Mouse (Mus musculus) hindbrain, embryonic 13.5 days (tissue): ENCODE measurements around the gene Celf2. TPM values are rescaled to one million over a fixed set of nuclear protein-coding genes. Genes with fewer than 3 reads are reported as not detected.
A peak's percentile ranks its signal among the peaks of the same experiment; 100 is the strongest.

ENCODE experiments used
- ATAC-seq: fragments of 200-750 bp; cut with Nextera tagmentation; 2 replicates; pipeline ENCODE4 v1.8.0; 2017; ENCODE audit warnings: moderate TSS enrichment; ENCODE audit not compliant: low FRiP score
- H3K27ac ChIP-seq: fragments of 300-500 bp; sonication (generic); 2 replicates; pipeline ENCODE4 v1.5.1; 2015; ENCODE audit warnings: inconsistent platforms, mild to moderate bottlenecking, moderate library complexity
- H3K27me3 ChIP-seq: fragments of 300-500 bp; sonication (generic); 2 replicates; pipeline ENCODE4 v1.6.1; 2015; ENCODE audit warnings: mild to moderate bottlenecking, inconsistent platforms
- H3K36me3 ChIP-seq: fragments of 300-500 bp; sonication (generic); 2 replicates; pipeline ENCODE4 v1.6.1; 2015; ENCODE audit warnings: mild to moderate bottlenecking, inconsistent platforms
- H3K4me1 ChIP-seq: fragments of 300-500 bp; sonication (generic); replicated peaks from 2 replicates; pipeline ENCODE4 v1.6.1; 2015; ENCODE audit warnings: inconsistent platforms
- H3K4me2 ChIP-seq: fragments of 300-500 bp; sonication (generic); 2 replicates; pipeline ENCODE4 v1.6.1; 2015; ENCODE audit warnings: inconsistent platforms, mild to moderate bottlenecking, moderate library complexity
- H3K4me3 ChIP-seq: fragments of 300-500 bp; sonication (generic); 2 replicates; pipeline ENCODE4 v1.5.1; 2015; ENCODE audit warnings: mild to moderate bottlenecking, inconsistent platforms
- H3K9ac ChIP-seq: fragments of 300-500 bp; sonication (generic); 2 replicates; pipeline ENCODE4 v1.6.1; 2015; ENCODE audit warnings: mild to moderate bottlenecking, inconsistent platforms
- H3K9me3 ChIP-seq: fragments of 300-500 bp; sonication (generic); 2 replicates; pipeline ENCODE4 v1.6.1; 2016; ENCODE audit warnings: inconsistent platforms
- WGBS: fragments of 180-500 bp; shearing (Covaris S2); methylation state at CpG from one replicate; pipeline ENCODE4 v1.1.7; 2015; 5-methylcytosine and 5-hydroxymethylcytosine counted together
- polyA plus RNA-seq: library from polyadenylated mRNA; unstranded; fragments of >200 nt; fragmentation: Nextera tagmentation; extraction: Ambion mirVana; gene quantifications from 2 replicates; pipeline ENCODE4 v1.2.1, GENCODE M21; 2015

The Celf2 gene
- polyA plus RNA-seq, 1 experiment from 2014 or later = 164 TPM

- Histone ChIP-seq H3K27me3 (no peaks in the 10 kb centered on the region), H3K27ac (no peak overlapping the region; the same call in 1 of the 2 replicates), H3K4me2 (no peak overlapping the region), H3K36me3 (no peaks in the 10 kb centered on the region), H3K4me1 (peaks cover 18% of the 10 kb centered on the region; the same call in 1 of the 2 replicates), H3K9me3 (no peaks in the 10 kb centered on the region), H3K4me3 (no peak overlapping the region), H3K9ac (no peak overlapping the region)
- ATAC-seq = no peak; the same call in 1 of the 2 replicates
- 65% methylated on average over 6 of the region's 6 CpGs for WGBS
Measured at GRCm38 (mm10) chr2:7222886-7223285, 286.5 kb downstream of the Celf2 start.

DNA sequence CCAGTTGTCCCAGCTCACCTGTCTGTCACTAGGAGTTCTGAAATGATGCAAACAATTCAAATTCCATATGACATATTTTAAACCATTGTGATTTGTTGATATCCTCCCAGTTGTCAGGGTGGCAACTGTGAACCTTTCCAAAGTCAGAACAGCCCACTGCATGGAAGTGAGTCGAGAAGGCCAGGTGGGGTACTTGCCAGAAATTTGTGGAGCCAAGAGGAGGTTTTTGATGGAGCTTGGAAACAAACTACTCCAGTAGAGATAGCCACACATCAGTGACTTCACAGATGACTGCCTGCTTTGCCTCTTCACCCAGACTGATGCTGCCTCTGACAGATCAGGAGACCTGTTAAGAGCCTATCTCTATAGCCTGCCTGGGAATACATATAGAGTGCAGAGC, 287.5 kb downstream of the Celf2 start:
- no peaks in the 10 kb centered on the region for H3K9me3 ChIP-seq
- H3K4me1 ChIP-seq = peaks cover 18% of the 10 kb centered on the region; the same call in 1 of the 2 replicates
- H3K9ac ChIP-seq = no peak overlapping the region
- H3K4me3 ChIP-seq = no peak overlapping the region
- H3K4me2 ChIP-seq = no peak overlapping the region
- no peaks in the 10 kb centered on the region for H3K27me3 ChIP-seq
- no peaks in the 10 kb centered on the region for H3K36me3 ChIP-seq
- 77% methylated on average over 1 of the region's 1 CpGs for WGBS
- 0 out of 2 replicates have a peak, but pooled peaks have one; percentile 14 for ATAC-seq
- H3K27ac ChIP-seq = no peak overlapping the region

DNA sequence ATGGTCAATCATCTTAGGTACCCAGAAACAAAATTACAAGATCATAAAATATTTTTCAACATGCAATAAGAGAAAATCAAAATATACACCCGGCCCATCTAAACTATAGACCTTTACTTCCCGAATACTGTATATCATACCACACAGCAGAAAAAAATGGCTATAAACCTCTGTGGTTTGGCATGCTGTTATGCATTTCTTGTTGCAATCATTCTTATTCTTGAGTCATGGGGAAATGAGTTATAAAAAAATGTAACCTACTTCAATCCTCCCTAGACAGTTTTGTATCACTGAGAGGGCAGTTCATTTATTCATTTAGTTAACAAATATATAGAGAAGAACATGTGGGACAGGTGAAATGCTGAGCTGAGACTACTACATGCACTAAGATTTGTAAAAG, 291.3 kb downstream of the Celf2 start:
- ATAC-seq = no peak

DNA sequence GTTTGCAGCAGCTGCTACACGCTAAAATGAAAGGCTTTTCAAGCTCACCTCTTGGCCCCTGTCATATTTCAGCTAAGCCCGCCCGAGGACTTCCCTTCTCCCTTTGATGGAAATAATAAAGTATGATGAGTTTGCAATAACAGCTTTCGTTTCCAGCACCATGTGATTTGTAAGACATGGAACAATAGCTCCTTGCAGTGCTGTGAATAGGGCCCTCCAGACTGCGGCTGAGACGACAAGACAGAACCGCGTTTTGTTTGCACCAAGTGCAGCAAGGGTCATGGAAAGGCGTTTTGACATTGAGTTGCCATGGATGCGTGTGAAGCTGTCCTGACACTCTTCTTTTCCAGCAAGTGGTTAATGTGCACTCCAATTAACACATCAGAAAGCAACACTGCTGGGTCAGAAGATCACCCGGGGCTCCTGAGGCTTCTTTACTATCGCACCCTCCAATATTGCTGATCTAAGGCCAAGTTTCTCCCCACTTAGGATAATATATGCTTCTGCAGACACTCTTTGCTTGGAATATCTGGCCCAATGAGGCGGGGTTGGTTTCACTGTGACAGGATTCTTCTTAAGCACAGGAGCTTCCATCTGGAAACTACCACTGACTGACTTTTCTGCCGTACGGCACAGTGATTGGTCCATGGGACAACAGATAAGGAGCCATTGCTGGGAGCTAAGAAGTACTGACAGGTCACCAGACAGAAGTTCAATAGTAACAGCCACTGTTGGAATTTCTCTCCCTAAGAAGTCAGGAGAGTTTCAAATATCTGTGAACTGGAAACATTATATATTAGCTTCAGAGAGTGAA, 301.5 kb downstream of the Celf2 start:
- WGBS = 16% methylated on average over 15 of the region's 15 CpGs
- Histone ChIP-seq H3K27me3 (no peaks in the 10 kb centered on the region), H3K4me2 (peak overlapping the region; percentile 23), H3K9me3 (no peaks in the 10 kb centered on the region), H3K27ac (0 out of 2 replicates have a peak overlapping the region, but pooled peaks have one; percentile 12), H3K9ac (no peak overlapping the region), H3K4me3 (no peak overlapping the region), H3K36me3 (no peaks in the 10 kb centered on the region), H3K4me1 (peaks cover 11% of the 10 kb centered on the region)
- ATAC-seq = peak; percentile 78

More for the DNA sequence above, 291.3 kb downstream of the Celf2 start:
- no peak overlapping the region for H3K27ac ChIP-seq
- no peak overlapping the region for H3K4me2 ChIP-seq
- no peaks in the 10 kb centered on the region for H3K36me3 ChIP-seq
- 96% methylated on average over 2 of the region's 2 CpGs for WGBS
- no peak overlapping the region for H3K4me3 ChIP-seq
- no peaks in the 10 kb centered on the region for H3K9me3 ChIP-seq
- H3K4me1 ChIP-seq = peaks cover 10% of the 10 kb centered on the region; the same call in 1 of the 2 replicates
- H3K9ac ChIP-seq = no peak overlapping the region
- no peaks in the 10 kb centered on the region for H3K27me3 ChIP-seq

DNA sequence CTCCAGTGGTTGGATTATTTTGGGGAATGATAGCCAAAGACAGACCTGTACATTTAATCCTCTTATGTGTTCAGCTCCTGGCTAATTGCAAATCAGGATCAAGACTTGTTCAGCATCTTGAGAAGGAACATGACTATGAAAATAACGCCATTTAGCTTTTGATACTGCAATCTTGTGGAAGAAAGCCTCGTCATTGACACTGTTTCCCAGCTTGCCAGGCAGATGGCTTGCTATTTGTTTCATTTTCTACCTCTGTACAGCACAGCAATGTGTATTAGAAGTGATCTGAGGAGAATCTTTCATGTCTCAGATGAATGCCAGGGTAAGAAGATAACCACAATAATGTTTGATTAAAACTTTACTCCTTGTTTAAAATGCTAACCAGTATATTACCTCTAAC, 315.9 kb downstream of the Celf2 start:
- no peak overlapping the region for H3K27ac ChIP-seq
- H3K9ac ChIP-seq = no peak overlapping the region
- no peak overlapping the region for H3K4me2 ChIP-seq
- H3K27me3 ChIP-seq = no peaks in the 10 kb centered on the region
- no peak for ATAC-seq
- no peak overlapping the region for H3K4me3 ChIP-seq
- no peaks in the 10 kb centered on the region for H3K36me3 ChIP-seq
- H3K4me1 ChIP-seq = no peaks in the 10 kb centered on the region
- no peaks in the 10 kb centered on the region for H3K9me3 ChIP-seq
- WGBS = 81% methylated on average over 2 of the region's 2 CpGs

DNA sequence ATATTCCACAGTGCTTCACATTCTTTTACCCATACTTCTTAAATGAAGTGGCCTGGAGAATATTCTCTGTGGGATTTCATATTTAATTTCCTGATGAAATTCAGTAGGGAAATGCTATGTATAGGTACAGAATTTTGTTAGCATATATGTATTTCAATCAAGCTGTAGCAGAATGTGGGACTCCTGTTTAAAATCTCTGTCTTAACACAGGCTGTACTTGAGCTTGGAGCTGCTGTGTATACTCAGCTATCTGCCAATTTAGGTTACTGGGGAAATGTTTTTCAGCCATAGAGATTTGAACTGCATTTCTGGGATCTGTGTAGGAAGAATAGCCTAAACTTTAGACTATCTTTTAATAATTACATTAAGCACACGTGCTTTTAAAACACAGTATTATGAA, 330.2 kb downstream of the Celf2 start:
- Histone ChIP-seq H3K4me1 (no peaks in the 10 kb centered on the region), H3K9me3 (no peaks in the 10 kb centered on the region), H3K9ac (no peak overlapping the region), H3K27ac (no peak overlapping the region), H3K27me3 (no peaks in the 10 kb centered on the region), H3K36me3 (no peaks in the 10 kb centered on the region), H3K4me3 (no peak overlapping the region), H3K4me2 (no peak overlapping the region)
- ATAC-seq = no peak
- 78% methylated on average over 1 of the region's 1 CpGs for WGBS

DNA sequence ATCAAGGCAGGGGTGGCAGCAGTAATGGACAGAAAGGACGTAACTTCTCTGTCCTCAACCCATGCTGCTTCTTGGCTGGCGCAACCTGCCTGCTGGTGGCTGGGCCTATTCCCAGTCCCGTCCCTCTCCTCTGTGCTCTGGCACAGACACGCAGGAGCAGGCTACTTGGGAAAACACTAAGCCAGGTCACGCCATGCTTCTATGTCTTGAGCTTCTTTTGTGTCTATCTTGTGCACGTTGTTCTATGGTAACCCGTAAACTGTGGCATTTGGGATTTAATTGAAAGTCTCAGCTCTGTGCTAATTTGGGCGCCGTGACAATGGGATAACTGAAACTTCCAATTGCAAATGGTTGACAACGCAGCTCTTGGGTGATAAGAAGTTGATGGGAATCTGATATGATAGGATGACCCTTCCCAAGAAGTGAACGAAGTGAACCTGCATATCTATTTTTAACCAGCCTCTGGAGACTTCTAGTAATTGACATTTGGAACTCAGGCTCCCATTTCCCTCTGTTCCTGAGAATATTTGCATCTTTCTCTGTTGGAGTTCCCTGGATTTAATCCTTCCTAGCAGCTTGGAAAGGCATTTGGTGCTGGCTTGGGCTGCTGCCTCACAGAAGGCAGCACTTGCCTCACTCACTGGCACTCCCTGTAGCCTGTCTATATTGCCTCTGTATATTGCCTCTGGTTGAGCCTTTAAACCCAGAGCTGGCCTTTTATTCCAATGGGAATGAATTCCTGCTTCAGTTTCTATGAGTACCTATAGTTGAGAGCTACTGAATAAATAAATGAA, 335.9 kb downstream of the Celf2 start:
- no peaks in the 10 kb centered on the region for H3K4me1 ChIP-seq
- no peaks in the 10 kb centered on the region for H3K27me3 ChIP-seq
- no peaks in the 10 kb centered on the region for H3K9me3 ChIP-seq
- no peak overlapping the region for H3K9ac ChIP-seq
- no peaks in the 10 kb centered on the region for H3K36me3 ChIP-seq
- H3K27ac ChIP-seq = no peak overlapping the region
- no peak overlapping the region for H3K4me2 ChIP-seq
- H3K4me3 ChIP-seq = no peak overlapping the region
- WGBS = 84% methylated on average over 11 of the region's 11 CpGs
- no peak for ATAC-seq

GRCm38 (mm10) chr2:7171087-7171696, 338.2 kb downstream of the Celf2 start:
- H3K36me3 ChIP-seq = no peaks in the 10 kb centered on the region
- no peak for ATAC-seq

DNA sequence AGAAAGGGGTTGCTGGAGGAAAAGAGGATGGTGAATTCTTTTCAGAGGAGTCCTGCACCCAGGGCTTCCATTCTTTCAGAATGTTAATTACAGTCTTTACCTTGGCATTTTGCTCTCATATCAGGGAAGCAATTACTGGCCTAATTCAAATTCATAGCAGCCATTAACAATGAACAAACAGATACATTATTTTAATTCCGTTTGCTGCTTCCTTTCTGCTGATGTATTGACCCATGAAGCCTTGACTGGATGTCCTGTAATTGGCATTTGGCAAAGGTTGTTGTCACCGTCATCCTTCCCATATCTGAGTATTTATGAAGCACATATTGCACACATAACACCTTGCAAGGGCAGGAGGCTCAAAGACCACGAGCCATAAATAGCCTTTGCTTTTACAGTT, 343.6 kb downstream of the Celf2 start:
- no peak for ATAC-seq
- no peaks in the 10 kb centered on the region for H3K9me3 ChIP-seq
- H3K27me3 ChIP-seq = no peaks in the 10 kb centered on the region
- H3K4me2 ChIP-seq = no peak overlapping the region
- 51% methylated on average over 3 of the region's 3 CpGs for WGBS
- H3K4me3 ChIP-seq = no peak overlapping the region
- H3K27ac ChIP-seq = no peak overlapping the region
- no peaks in the 10 kb centered on the region for H3K4me1 ChIP-seq
- no peak overlapping the region for H3K9ac ChIP-seq
- no peaks in the 10 kb centered on the region for H3K36me3 ChIP-seq

More at GRCm38 (mm10) chr2:7171087-7171696, 338.2 kb downstream of the Celf2 start:
- Histone ChIP-seq H3K27me3 (no peaks in the 10 kb centered on the region), H3K27ac (no peak overlapping the region), H3K4me3 (no peak overlapping the region), H3K9me3 (no peaks in the 10 kb centered on the region), H3K4me2 (no peak overlapping the region), H3K4me1 (no peaks in the 10 kb centered on the region), H3K9ac (no peak overlapping the region)
- WGBS = 55% methylated on average over 8 of the region's 8 CpGs

- H3K9me3 ChIP-seq = no peaks in the 10 kb centered on the region
- WGBS = 74% methylated on average over 6 of the region's 6 CpGs
- no peak for ATAC-seq
- H3K4me2 ChIP-seq = no peak overlapping the region
- no peak overlapping the region for H3K27ac ChIP-seq
- no peaks in the 10 kb centered on the region for H3K27me3 ChIP-seq
- H3K4me3 ChIP-seq = no peak overlapping the region
- H3K4me1 ChIP-seq = no peaks in the 10 kb centered on the region
- no peak overlapping the region for H3K9ac ChIP-seq
- H3K36me3 ChIP-seq = no peaks in the 10 kb centered on the region
Measured at GRCm38 (mm10) chr2:7160108-7160507, 349.3 kb downstream of the Celf2 start.

- Histone ChIP-seq H3K27me3 (no peaks in the 10 kb centered on the region), H3K9me3 (no peaks in the 10 kb centered on the region), H3K36me3 (no peaks in the 10 kb centered on the region), H3K4me2 (no peak overlapping the region), H3K27ac (no peak overlapping the region), H3K9ac (no peak overlapping the region), H3K4me1 (no peaks in the 10 kb centered on the region), H3K4me3 (no peak overlapping the region)
- 85% methylated on average over 3 of the region's 3 CpGs for WGBS
- no peak for ATAC-seq
Measured at GRCm38 (mm10) chr2:7147303-7147702, 362.1 kb downstream of the Celf2 start.

DNA sequence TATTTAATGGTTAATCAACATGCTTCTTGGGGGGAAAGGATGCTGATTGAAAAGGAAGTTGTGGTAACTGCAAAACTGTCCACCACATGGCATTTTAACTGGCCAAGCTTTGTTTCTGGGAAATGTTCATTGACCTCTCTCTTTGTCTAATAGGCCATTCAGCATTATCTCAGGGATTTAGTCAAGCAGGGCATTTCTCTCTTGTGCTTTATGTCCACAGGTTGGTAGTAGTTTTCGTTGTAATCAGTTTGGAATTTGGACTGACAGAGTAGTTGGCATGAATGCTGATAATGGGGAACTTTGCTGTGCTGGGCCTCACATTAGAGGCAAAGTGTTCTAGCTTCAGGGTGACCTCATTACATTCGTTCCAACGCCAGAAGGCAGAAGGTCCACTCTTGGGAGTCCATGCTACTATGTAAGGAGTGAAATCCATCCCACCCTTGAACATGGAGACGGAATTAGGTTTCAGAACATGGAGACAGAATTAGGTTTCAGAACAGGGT, 363.8 kb downstream of the Celf2 start:
- no peaks in the 10 kb centered on the region for H3K4me1 ChIP-seq
- no peak for ATAC-seq
- no peaks in the 10 kb centered on the region for H3K36me3 ChIP-seq
- no peak overlapping the region for H3K9ac ChIP-seq
- H3K9me3 ChIP-seq = no peaks in the 10 kb centered on the region
- H3K4me2 ChIP-seq = no peak overlapping the region
- H3K27me3 ChIP-seq = no peaks in the 10 kb centered on the region
- no peak overlapping the region for H3K4me3 ChIP-seq
- no peak overlapping the region for H3K27ac ChIP-seq
- 91% methylated on average over 4 of the region's 4 CpGs for WGBS
